Mouse (Mus musculus) gastrocnemius, postnatal 36 days (tissue): Measurements from ENCODE around the gene Sptssa. TPM values are rescaled to one million over a fixed set of nuclear protein-coding genes. Genes with fewer than 3 reads are reported as not detected.

Experiments used
- DNase-seq, 2 experiments: peaks; one replicate each; pipeline ENCODE4 v3.0.0; 2022
- intact Hi-C: fragments of 180-260 bp; cut with DNase I; formaldehyde crosslinking; loops from one replicate; pipeline ENCODE4 v1.15.1; 2025
- total RNA-seq, 2 experiments: library from RNA; stranded (reverse); gene quantifications; 2 replicates each; pipeline ENCODE4 v1.2.3; 2021

The Sptssa gene
- total RNA-seq, 2 experiments from 2014 or later, result 14.8 to 16.9 TPM

DNA sequence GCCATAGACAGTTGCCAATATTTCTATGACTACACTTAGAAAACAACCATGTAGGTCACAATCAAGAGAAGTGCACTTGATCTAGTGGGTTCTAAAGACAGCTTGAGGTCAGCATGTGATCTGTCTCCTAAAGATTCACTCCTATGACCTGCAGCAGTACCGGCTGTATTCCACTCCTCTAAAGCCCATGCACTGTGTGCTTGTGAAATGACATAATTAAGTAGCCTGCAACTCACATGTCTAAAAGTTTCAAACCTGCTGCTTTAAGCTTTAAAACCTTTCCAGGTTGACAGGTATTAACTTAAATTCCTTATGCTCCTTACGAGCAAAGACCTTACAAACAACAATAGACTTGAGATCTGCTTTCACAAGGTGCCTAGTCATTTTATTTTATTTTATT is 853 bp upstream of the Sptssa start:
- intact Hi-C loops, result loop anchor here (5.0 kb wide), 1 partner anchor 1625 kb away; no protein-coding TSS in a partner anchor

DNA sequence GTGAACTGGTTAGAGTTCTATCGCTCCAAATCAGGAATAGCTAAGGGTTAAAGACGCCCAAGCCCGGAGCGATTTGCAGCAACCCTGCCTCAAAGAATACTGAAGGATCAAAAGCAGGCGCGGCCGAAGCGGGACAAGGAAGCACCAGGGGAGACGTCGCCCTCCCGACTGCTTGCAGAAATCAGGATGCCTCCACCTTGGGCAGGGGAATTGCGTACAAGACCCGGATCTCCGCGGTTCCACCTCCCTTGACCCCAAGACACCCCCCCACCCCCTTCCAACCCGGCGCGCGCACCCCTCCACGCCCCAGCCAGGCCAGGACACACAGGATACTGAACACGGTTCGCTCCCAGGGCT is 356 bp downstream of the Sptssa start:
- DNase-seq, result no peak
- intact Hi-C loops, result loop anchor here (5.0 kb wide), 1 partner anchor 1624 kb away; no protein-coding TSS in a partner anchor

More for the DNA sequence above, 853 bp upstream of the Sptssa start:
- no peak for DNase-seq

GRCm38 (mm10) chr12:54655292-54656038 is 908 bp downstream of the Sptssa start:
- intact Hi-C loops, result loop anchor here (5.0 kb wide), 1 partner anchor 1623 kb away; no protein-coding TSS in a partner anchor
- no peak for DNase-seq

DNA sequence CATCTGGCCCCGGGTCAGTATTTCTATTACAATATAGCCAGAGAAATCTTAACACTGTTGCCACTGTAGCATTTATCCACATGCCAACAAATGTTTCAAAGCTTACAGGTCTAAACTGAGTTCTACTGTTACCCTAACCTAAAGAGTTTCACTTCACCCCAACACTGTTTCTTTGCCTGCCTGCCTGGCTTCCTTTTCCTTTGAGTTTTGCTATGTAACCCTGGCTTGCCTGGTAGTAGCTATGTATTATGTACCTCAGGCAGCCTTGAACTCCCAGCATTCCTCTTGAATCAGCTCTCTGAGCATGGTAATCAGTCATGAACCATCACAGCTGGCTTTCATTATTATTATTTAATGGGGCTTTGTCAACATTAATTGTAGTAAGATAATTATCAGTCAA is 1.6 kb downstream of the Sptssa start:
- intact Hi-C loops, result loop anchor here (5.0 kb wide), 1 partner anchor 1622 kb away; no protein-coding TSS in a partner anchor
- no peak for DNase-seq

GRCm38 (mm10) chr12:54654141-54654540 is 2.2 kb downstream of the Sptssa start:
- intact Hi-C loops, result no loop called here

GRCm38 (mm10) chr12:54652346-54652745 is 4.0 kb downstream of the Sptssa start:
- intact Hi-C loops, result no loop called here
- no peak for DNase-seq

More at GRCm38 (mm10) chr12:54654141-54654540, 2.2 kb downstream of the Sptssa start:
- DNase-seq, result no peak

- DNase-seq, result no peak
- intact Hi-C loops, result no loop called here
These were observed 4.6 kb downstream of the Sptssa start for GRCm38 (mm10) chr12:54651820-54652219.

GRCm38 (mm10) chr12:54651158-54651557 is 5.2 kb downstream of the Sptssa start:
- no peak for DNase-seq

GRCm38 (mm10) chr12:54644947-54645346 is 11.4 kb downstream of the Sptssa start:
- intact Hi-C loops, result no loop called here
- no peak for DNase-seq

More at GRCm38 (mm10) chr12:54651158-54651557, 5.2 kb downstream of the Sptssa start:
- intact Hi-C loops, result no loop called here

DNA sequence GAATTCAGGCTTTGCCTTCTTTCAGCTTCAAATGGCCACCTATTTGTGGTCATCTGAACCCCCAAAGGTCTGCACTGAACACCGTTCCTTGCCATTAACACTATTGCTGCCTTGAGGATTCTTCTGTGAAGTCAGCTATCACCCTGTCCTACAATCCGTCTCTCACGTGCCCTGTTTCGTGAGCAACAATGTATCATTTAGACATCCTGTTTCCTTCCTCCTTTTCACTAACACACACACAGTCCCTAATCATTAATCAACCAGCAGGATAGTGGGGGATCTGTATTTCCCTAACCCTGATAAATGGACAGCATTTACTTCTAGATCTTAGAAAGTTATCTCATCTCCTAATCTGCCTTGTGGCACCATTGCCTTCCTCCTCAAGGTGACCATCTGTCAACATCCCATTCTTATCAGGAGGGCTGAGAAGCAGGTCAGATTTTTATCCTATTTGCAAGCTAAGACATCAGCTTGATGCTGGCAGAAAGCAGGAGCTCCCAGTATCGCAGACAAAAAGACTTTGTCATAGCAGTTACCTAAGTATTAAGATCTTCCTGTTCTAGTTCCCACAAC is 13.0 kb downstream of the Sptssa start:
- no peak for DNase-seq
- intact Hi-C loops, result no loop called here

DNA sequence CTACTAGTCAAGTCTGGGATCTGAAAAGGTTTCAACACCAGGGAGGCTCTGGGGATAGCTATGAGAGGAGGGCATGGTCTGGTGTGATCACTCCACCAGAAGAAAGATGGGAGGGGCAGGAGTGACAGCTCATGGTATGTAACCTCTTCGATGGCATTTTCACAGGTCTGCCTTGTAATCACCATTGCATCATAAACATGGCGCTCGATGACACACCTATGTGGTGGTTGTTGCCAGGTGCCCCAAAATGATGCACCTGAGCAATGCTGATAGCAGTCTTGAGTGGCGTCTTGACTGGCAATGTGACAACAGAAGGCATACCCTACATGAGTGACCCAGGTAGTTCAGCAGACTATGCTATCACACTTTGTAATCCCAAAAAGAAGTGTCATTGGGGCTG is 15.0 kb downstream of the Sptssa start:
- no peak for DNase-seq
- intact Hi-C loops, result no loop called here

DNA sequence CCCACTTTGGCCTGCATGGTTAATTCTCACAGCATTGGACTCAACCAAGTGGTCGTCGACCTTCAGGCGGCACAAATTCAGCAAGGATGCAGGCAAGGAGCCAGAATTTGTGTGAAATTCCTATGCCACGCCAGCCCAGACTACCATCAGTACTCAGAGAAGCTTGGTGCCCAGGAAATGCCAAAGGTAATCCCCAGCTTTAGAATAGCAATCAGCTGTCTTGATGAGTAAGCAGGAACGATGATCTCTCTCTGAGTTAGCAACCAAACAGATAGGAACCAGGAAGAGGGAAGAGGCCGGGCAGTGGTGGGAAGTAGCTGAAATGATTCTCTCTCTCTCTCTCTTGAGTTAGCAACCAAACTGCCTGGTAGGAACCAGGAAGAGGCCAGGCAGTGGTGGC is 16.1 kb downstream of the Sptssa start:
- no peak for DNase-seq
- intact Hi-C loops, result no loop called here

- intact Hi-C loops, result no loop called here
- no peak for DNase-seq
These were observed 19.3 kb downstream of the Sptssa start for GRCm38 (mm10) chr12:54637033-54637432.

DNA sequence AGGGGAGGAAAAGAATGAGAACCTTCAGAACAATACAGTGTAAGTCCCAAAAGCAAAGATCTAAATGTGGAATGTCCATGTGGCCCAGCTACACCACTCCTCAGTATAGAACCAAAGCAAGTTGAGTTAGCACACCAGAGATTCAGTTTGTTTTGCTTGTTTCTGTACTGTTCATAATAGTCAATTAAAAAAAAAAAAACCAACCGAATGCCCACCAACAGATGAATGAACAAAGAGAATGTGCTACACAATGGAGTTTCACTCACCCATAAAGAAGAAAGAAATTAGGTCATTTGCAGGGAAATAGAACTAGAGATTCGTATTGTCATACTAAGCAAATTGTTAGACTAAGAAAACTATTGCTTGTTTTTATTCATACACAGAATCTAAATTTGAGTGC is 24.2 kb downstream of the Sptssa start:
- DNase-seq, result no peak
- intact Hi-C loops, result no loop called here

DNA sequence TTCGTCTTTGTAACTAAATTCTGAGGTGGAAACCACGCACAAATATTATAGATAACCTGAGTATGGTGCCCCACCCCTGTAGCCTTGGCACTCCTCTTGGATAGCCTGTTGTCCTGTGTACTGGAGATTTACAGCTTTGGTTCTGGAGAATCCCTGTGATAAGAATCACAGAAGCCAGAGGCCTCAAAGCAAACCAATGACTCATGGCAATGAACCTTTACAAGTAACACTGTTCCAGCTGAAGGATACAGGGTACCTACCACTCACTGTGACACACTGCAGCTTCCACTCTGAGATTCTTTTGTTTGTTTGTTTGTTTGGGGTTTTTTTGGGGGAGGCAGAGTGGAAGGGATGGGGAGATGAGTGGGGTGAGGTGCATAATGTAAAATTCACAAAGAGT is 34.4 kb downstream of the Sptssa start:
- intact Hi-C loops, result no loop called here

DNA sequence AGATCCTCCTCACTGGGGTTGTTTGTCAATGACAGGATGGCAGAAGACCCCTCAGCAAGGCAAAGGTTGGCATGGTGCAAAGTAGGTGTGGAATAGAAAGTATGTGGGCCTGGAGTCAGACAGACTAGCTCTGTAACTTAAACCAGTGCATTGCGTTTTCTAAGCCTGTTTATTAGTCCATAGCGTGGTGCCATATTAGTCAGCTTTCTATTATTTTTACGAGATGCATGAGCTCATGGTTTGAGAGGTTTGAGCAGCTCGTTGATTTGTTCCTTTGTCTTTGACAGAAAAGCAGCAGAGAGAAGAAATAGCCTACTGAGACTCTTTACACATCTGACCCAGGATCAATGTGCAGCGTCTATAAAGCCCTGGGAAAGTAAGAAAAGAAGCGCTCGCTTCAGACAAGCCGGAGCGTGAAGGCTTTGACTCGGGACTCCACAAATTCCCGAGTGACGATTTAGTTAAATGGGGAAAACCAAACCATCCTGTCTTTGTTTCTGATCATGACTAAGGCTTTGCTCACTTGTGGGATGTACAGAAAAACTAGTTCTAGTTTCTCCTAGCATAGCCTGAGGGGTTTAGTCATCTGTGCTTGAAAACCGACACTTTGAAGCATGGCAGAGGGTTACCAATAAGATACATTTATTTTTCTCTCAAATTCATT is 36.2 kb downstream of the Sptssa start:
- intact Hi-C loops, result no loop called here
- DNase-seq, result no peak

More for the DNA sequence above, 34.4 kb downstream of the Sptssa start:
- no peak for DNase-seq

DNA sequence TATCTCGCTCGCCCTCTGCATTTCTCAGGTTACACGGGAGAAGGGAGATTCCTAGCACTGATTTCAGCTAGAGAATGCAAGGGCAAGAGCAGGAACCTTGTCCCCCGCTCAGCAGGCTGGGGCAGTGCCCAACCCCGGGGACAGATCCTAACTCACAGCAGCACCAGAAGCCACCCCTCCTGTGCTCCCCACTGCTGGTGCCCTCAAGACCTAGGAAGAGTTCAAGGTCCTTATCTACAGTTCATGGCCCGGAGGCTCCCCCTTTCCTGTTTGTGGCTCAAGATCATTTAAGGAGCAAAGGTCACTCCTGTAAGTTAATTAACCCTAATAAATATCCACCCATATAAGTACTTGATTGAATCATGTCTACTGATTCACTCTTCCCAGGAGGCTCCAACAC is 47.4 kb downstream of the Sptssa start:
- DNase-seq, result no peak
- intact Hi-C loops, result no loop called here

GRCm38 (mm10) chr12:54605203-54605602 is 51.2 kb downstream of the Sptssa start:
- intact Hi-C loops, result no loop called here
- DNase-seq, result no peak

DNA sequence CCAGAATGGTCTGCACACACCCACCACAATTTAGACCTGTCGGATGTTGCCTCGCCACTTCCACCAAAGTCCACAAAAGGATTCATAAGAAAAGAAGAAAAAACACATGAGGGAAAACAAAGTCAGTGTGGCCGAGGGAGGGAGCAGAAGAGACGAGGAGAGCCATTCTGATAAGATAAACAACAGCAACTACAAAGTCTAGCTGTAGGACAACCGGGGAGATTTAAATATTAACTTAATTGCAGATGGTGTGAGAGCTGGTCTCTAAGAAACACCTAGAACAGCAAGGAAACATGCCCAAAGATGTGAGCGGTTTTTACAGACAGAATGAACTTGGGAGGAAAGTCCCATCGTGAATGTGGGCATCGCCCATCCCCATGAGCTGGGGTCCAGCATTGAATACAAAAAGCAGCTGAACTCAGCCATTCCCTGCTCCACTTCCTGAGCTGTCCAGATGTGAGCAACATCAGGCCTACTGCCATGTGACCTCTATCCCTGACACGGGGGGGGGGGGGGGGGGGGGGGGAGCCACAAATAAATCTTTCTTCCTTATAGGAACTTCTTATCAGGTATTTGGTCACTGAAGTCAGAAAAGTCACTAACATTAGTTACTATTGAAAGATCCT is 52.7 kb downstream of the Sptssa start:
- no peak for DNase-seq
- intact Hi-C loops, result no loop called here

GRCm38 (mm10) chr12:54600482-54600881 is 55.9 kb downstream of the Sptssa start:
- no peak for DNase-seq
- intact Hi-C loops, result no loop called here

DNA sequence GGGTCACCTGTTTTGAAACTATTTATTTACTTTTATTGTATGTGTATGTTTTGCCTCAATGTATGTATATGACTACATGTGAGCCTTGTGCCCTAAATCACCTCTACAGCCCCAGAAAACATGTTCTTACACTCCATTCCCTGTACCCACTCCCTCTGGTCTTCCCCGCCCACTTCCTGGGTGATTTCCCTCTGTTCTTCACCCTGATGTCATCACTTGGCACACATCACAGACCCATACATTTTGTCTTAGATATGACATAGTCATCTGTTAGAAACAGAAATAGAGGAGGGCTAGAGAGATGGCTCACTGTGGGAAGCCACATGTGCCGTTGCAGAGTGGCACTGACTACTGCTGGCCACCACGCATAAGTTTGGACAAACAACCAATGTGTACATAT is 58.0 kb downstream of the Sptssa start:
- no peak for DNase-seq
- intact Hi-C loops, result no loop called here
